Mouse (Mus musculus) kidney, embryonic 14.5 days (tissue): Measurements from ENCODE around the gene Ttc3. TPM values are rescaled to one million over a fixed set of nuclear protein-coding genes. Genes with fewer than 3 reads are reported as not detected.

ENCODE experiments used
- ATAC-seq: fragments of 200-750 bp; cut with Nextera tagmentation; 2 replicates; pipeline ENCODE4 v1.8.0; 2017; ENCODE audit warnings: moderate number of reproducible peaks, mild to moderate bottlenecking, moderate TSS enrichment, moderate library complexity; ENCODE audit not compliant: low FRiP score, low TSS enrichment
- H3K27ac ChIP-seq: fragments of 300-500 bp; sonication (generic); 2 replicates; pipeline ENCODE4 v1.5.1; 2014; ENCODE audit warnings: low read depth, mild to moderate bottlenecking, low read length, moderate library complexity, mixed read lengths
- H3K27me3 ChIP-seq: fragments of 300-500 bp; sonication (generic); 2 replicates; pipeline ENCODE4 v1.6.1; 2014; ENCODE audit warnings: mild to moderate bottlenecking, low read length; ENCODE audit not compliant: control insufficient read depth, insufficient read depth
- H3K36me3 ChIP-seq: fragments of 300-500 bp; sonication (generic); 2 replicates; pipeline ENCODE4 v1.6.1; 2014; ENCODE audit warnings: low read length, mixed read lengths; ENCODE audit not compliant: control insufficient read depth, insufficient read depth
- H3K4me1 ChIP-seq: fragments of 300-500 bp; sonication (generic); 2 replicates; pipeline ENCODE4 v1.6.1; 2014; ENCODE audit warnings: low read length, mixed read lengths; ENCODE audit not compliant: control insufficient read depth, insufficient read depth
- H3K4me2 ChIP-seq: fragments of 300-500 bp; sonication (generic); replicated peaks from 2 replicates; pipeline ENCODE4 v1.6.1; 2014; ENCODE audit warnings: low read depth, mild to moderate bottlenecking, low read length
- H3K4me3 ChIP-seq: fragments of 300-500 bp; sonication (generic); 2 replicates; pipeline ENCODE4 v1.5.1; 2014; ENCODE audit warnings: mild to moderate bottlenecking, low read length
- H3K9ac ChIP-seq: fragments of 300-500 bp; sonication (generic); 2 replicates; pipeline ENCODE4 v1.6.1; 2014; ENCODE audit warnings: low read depth, mild to moderate bottlenecking, low read length, moderate library complexity
- H3K9me3 ChIP-seq: fragments of 300-500 bp; sonication (generic); 2 replicates; pipeline ENCODE4 v1.6.1; 2016; ENCODE audit warnings: low read length; ENCODE audit not compliant: control insufficient read depth
- WGBS: fragments of 180-500 bp; shearing (Covaris S2); extraction: QIAGEN DNeasy Blood & Tissue Kit; methylation state at CpG from one replicate; pipeline ENCODE4 v1.1.7; 2014; 5-methylcytosine and 5-hydroxymethylcytosine counted together
- polyA plus RNA-seq: library from polyadenylated mRNA; unstranded; fragments of >200 nt; fragmentation: Nextera tagmentation; extraction: Ambion mirVana; gene quantifications from 2 replicates; pipeline ENCODE4 v1.2.1, GENCODE M21; 2014

The Ttc3 gene
- polyA plus RNA-seq, 1 experiment from 2014 or later: 269 TPM

DNA sequence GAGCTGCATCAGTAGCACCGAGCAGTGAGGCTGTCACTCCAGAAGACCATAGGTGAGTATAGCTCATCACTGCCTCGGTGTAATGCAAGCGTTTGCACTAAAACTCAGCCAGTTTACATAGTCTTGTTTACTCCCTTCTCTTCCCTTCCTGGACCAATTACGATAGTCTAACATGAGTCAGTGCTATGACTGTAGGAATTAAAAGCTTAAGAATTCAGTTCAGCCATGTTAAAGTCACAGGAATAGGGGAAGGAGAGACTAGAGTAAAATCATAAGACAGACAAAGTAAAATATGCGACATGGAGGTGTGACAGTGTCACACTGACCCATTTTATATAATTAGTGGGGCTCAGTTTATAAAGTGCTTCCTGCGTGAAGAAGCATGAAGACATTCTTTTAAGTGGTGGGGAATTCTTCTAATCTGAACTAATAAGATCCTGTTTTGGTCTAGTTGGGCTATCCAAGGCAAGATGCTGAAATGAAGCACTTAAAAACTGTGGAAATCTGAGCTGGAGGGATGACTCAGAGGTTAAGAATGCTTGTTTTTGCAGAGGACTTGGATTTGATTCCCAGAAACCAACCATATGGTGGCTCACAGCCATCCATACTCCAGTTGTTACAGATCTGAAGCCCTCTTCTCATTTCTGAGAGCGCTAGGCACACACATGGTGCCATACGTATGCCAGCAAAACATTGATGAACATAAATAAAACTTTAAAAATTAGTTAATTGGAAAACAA lies 65.2 kb downstream of the Ttc3 start:
- H3K27me3 ChIP-seq: no peaks in the 10 kb centered on the region
- no peaks in the 10 kb centered on the region for H3K4me1 ChIP-seq
- peaks cover 84% of the 10 kb centered on the region for H3K36me3 ChIP-seq
- no peak for ATAC-seq
- H3K9me3 ChIP-seq: no peaks in the 10 kb centered on the region
- 87% methylated on average over 8 of the region's 8 CpGs for WGBS
- no peak overlapping the region for H3K27ac ChIP-seq
- no peak overlapping the region for H3K9ac ChIP-seq
- no peak overlapping the region for H3K4me2 ChIP-seq
- no peak overlapping the region for H3K4me3 ChIP-seq

DNA sequence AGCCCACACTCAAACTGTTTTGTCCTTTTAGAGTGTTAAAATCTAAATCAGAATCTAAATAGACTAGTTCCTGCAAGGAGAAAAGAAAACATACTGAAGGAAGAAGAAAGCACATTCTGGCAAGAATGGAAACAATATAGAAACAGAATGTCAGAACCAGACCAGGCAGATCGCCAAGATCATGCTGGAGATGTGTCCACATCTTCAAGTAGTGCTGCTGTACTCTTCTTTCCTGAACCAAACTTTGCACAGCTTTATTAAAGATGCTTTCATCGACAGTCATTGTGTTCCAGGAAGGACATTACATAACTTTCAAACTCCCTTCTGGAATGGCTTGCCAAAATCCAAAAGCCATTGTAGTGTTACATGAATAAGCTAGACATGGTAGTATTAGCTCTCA lies 66.4 kb downstream of the Ttc3 start:
- Histone ChIP-seq H3K4me1 (no peaks in the 10 kb centered on the region), H3K27ac (no peak overlapping the region), H3K9me3 (no peaks in the 10 kb centered on the region), H3K9ac (no peak overlapping the region), H3K4me2 (no peak overlapping the region), H3K36me3 (peaks cover 82% of the 10 kb centered on the region), H3K27me3 (no peaks in the 10 kb centered on the region), H3K4me3 (no peak overlapping the region)
- ATAC-seq: no peak
- 94% methylated on average over 2 of the region's 2 CpGs for WGBS

DNA sequence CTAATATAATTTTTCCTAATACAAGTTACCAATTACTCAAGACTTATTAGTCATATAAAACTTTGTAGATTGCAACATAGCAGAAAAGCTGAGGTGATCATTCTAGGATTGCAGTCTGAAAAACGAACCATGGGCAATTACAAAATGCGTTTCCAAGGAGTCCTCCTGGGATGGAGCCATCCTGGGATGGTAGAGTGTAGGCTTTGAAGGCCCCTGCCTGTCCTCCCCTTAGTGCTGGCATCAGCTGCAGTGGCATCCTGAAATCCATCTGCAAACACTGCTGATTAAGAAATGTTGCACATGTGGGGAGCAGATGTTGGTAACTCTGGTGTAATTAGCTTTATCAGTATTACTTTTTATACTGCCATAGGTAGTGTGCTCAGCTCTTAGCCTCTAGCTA lies 70.9 kb downstream of the Ttc3 start:
- H3K36me3 ChIP-seq: peaks cover 79% of the 10 kb centered on the region
- no peaks in the 10 kb centered on the region for H3K27me3 ChIP-seq
- no peak for ATAC-seq
- H3K9ac ChIP-seq: no peak overlapping the region
- H3K4me3 ChIP-seq: no peak overlapping the region
- H3K27ac ChIP-seq: no peak overlapping the region
- H3K4me1 ChIP-seq: no peaks in the 10 kb centered on the region
- WGBS: 87% methylated on average over 2 of the region's 2 CpGs
- no peak overlapping the region for H3K4me2 ChIP-seq
- H3K9me3 ChIP-seq: no peaks in the 10 kb centered on the region

DNA sequence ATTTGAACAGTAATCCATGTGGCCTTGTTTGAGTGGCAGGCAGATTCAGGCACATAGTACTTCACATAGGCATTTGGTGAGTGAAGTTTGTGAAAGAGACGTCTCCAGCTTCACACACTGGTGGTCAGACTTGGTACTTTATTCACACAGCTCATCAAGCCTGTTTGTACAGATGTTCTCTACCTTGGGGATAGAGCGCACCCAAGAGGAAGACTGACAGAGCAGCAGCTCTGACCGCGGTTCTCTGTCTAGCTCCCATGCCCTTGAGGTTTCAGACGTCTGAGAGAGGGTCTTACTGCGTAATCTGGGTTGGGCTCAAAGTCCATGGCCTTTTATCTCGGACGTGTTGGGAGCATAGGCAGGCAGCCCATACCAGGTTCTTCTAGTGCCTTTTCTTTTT lies 78.7 kb downstream of the Ttc3 start:
- ATAC-seq: no peak
- 0 out of 2 replicates have a peak, but pooled peaks cover 7% of the 10 kb centered on the region for H3K4me1 ChIP-seq
- H3K27ac ChIP-seq: no peak overlapping the region
- no peak overlapping the region for H3K9ac ChIP-seq
- H3K36me3 ChIP-seq: peaks cover 83% of the 10 kb centered on the region
- WGBS: 84% methylated on average over 8 of the region's 8 CpGs
- no peak overlapping the region for H3K4me3 ChIP-seq
- H3K9me3 ChIP-seq: no peaks in the 10 kb centered on the region
- H3K27me3 ChIP-seq: no peaks in the 10 kb centered on the region
- H3K4me2 ChIP-seq: no peak overlapping the region

DNA sequence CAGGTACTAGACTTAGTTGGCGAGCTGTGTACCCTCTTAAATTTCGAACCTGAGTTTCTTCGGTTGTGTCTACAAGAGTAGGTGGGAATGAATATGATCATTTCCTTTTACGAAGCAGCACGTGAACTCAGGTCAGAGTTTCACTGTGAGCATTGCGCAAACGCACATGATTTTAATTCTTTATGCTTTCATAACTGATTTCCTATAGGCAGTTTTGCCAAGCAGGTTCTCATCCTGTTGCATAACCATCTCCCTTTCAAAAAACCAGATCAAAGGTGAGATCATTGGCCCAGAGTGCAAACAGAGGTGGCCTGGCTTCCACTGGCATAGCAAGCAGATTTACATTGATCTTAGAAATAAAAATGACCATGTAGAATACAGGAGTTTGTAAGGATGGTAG lies 79.2 kb downstream of the Ttc3 start:
- H3K36me3 ChIP-seq: peaks cover 85% of the 10 kb centered on the region
- H3K9me3 ChIP-seq: no peaks in the 10 kb centered on the region
- H3K9ac ChIP-seq: no peak overlapping the region
- WGBS: 97% methylated on average over 7 of the region's 7 CpGs
- no peak overlapping the region for H3K4me2 ChIP-seq
- no peak overlapping the region for H3K4me3 ChIP-seq
- no peaks in the 10 kb centered on the region for H3K27me3 ChIP-seq
- no peak for ATAC-seq
- H3K27ac ChIP-seq: no peak overlapping the region
- H3K4me1 ChIP-seq: 0 out of 2 replicates have a peak, but pooled peaks cover 7% of the 10 kb centered on the region

DNA sequence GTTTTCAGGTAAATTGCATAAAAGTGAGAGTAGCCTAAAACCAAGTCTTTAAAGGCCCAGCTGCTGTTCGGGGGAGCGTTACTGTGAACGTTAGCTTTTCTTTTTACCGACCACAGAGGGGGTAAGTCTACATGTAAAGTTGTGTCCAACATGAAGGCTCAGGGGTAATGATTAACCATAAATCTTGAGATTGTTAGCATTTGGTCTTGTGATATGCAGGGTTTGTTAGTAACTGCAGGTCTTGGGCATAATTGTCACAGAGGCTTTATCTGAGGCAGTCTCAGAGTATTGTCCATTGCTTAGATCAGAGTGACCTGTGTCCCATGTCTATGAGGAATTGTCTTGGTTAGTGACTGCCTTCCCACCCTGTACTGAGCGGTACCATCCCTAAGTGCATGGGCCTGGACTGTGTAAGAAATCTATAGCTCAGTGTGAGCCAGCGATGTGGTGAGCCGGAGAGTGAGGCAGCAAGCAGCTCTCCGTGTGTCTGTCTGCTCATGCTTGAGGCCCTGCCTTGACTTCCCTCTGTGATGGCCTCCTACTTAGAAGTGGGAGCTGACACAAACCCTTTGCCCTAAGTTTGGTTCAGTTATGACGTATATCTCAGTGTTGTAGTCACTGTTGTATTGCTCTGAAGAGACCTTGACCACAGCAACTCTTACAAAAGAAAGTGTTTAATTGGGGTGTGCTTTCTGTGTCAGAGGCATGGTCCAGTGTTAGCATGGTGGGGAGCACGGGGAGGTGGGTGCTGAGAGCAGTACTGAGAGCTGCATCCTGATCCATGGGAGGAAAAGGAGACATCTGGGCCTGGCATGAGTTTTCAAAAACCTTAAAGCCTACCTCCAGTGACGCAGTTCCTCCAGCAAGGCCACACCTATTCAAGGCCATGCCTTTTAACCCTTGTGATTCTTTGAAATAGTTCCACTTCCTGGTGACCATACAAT lies 81.4 kb downstream of the Ttc3 start:
- WGBS: 73% methylated on average over 11 of the region's 11 CpGs
- Histone ChIP-seq H3K9me3 (no peaks in the 10 kb centered on the region), H3K27ac (no peak overlapping the region), H3K36me3 (peaks cover 93% of the 10 kb centered on the region), H3K27me3 (no peaks in the 10 kb centered on the region), H3K9ac (no peak overlapping the region), H3K4me3 (no peak overlapping the region), H3K4me2 (no peak overlapping the region), H3K4me1 (0 out of 2 replicates have a peak, but pooled peaks cover 7% of the 10 kb centered on the region)
- no peak for ATAC-seq

DNA sequence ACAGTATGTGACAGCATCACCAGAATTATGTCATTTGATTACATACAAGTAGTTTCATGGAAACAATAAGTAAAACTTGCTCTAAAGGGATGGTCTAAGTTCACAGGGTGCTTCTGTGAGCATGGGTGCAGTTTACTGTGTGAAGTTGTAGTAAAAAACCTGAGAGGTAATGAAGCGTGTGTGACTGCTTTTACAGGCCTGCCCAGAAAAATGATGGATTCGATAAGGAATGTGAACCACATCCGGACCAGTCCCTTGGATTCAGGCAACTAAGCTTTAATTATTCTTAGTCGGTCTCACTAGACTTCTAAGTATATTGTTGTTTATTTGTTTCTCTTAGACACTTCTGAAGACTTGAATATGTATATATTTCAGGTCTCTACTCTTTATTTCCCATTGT lies 82.3 kb downstream of the Ttc3 start:
- no peak overlapping the region for H3K4me3 ChIP-seq
- H3K4me1 ChIP-seq: 0 out of 2 replicates have a peak, but pooled peaks cover 7% of the 10 kb centered on the region
- no peak overlapping the region; the same call in 1 of the 2 replicates for H3K27ac ChIP-seq
- no peaks in the 10 kb centered on the region for H3K9me3 ChIP-seq
- no peak for ATAC-seq
- no peaks in the 10 kb centered on the region for H3K27me3 ChIP-seq
- 50% methylated on average over 4 of the region's 4 CpGs for WGBS
- H3K4me2 ChIP-seq: no peak overlapping the region
- H3K36me3 ChIP-seq: peaks cover 95% of the 10 kb centered on the region
- H3K9ac ChIP-seq: no peak overlapping the region

DNA sequence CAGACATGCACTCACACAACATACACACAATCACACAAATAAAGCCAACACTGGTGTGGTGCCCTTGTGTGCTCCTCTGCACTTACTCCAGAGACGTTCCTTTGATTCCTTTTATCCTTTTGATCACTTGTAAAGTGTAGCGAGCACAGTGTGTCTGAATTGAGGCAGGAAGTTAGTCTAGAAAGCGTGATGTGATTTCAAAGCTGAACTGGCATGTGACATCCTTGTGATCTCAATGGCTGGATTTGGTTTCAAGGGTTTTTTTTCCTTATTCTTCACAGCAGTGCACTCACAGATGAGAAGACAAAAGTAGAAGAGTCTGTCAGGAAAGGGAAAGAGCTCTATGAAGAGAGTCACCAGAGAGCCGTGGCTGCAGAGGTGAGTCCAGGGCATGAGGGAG lies 83.7 kb downstream of the Ttc3 start:
- 0 out of 2 replicates have a peak, but pooled peaks cover 7% of the 10 kb centered on the region for H3K4me1 ChIP-seq
- peaks cover 95% of the 10 kb centered on the region for H3K36me3 ChIP-seq
- no peak overlapping the region for H3K4me2 ChIP-seq
- H3K4me3 ChIP-seq: no peak overlapping the region
- ATAC-seq: no peak
- H3K9ac ChIP-seq: no peak overlapping the region
- H3K9me3 ChIP-seq: no peaks in the 10 kb centered on the region
- H3K27ac ChIP-seq: no peak overlapping the region
- WGBS: 61% methylated on average over 4 of the region's 4 CpGs
- no peaks in the 10 kb centered on the region for H3K27me3 ChIP-seq

DNA sequence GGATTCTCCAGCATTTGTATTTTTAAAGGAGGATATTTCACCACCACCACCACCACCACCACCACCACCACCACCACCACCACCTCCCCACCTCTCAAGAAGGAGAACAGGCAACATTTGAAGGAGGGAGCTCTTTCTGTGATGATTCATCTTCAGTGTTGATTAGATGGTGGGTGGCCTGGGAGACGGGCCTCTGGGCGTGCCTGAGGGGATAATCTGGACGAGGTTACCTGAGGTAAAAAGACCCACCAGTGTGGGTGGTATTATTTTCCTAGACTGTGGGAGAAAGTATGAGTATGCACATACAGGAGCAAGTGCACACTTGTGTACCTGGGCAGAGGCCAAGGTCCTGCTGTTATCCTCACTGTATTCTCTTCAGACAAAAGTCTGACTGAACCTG lies 93.6 kb downstream of the Ttc3 start:
- no peak for ATAC-seq
- no peak overlapping the region for H3K27ac ChIP-seq
- WGBS: 91% methylated on average over 3 of the region's 3 CpGs
- H3K4me2 ChIP-seq: no peak overlapping the region
- peaks cover 94% of the 10 kb centered on the region for H3K36me3 ChIP-seq
- no peak overlapping the region for H3K4me3 ChIP-seq
- no peak overlapping the region for H3K9ac ChIP-seq
- no peaks in the 10 kb centered on the region for H3K9me3 ChIP-seq
- no peaks in the 10 kb centered on the region for H3K27me3 ChIP-seq
- H3K4me1 ChIP-seq: 0 out of 2 replicates have a peak, but pooled peaks cover 2% of the 10 kb centered on the region
